Mouse (Mus musculus) small intestine, adult 2 months (tissue): ENCODE data around the gene Chgb.

Experiments
- CTCF ChIP-seq: fragments of 200-500 bp; IDR thresholded peaks from 2 replicates; pipeline ENCODE4 v1.5.1; 2012; ENCODE audit warnings: low read depth, mild to moderate bottlenecking, control low read depth, inconsistent platforms, low read length, moderate library complexity, mixed read lengths; ENCODE audit not compliant: insufficient replicate concordance, insufficient read length; ENCODE audit errors: extremely low read depth
- POLR2A ChIP-seq: fragments of 200-500 bp; IDR thresholded peaks from 2 replicates; pipeline ENCODE4 v1.6.1; 2012; ENCODE audit warnings: low read depth, mild to moderate bottlenecking, control low read depth, inconsistent platforms, low read length, moderate library complexity

DNA sequence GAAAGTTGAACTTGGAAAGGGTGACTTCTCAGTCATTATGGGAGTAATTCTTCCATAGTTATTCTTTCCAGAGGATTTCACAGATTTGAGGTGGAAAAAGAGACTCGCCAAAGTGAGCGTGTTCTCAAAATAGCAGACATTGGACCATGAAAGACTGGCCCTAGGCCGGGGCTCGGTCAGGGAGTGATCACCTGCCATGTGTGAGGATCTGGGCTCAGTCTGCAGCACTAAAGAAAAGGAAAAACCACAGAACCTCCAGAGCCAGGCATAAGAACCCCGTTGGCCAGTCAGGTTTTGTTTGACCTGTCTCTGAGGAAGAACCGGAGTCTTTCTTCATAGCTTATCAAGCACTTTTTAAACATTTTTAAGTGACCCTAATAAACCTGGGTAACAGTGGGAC lies 3.0 kb downstream of the Chgb start:
- no peak for TF ChIP-seq CTCF
- no peak for TF ChIP-seq POLR2A
